Mouse (Mus musculus) G1E (cell line): ENCODE measurements around the gene Tbc1d5. TPM values are rescaled to one million over a fixed set of nuclear protein-coding genes. Genes with fewer than 3 reads are reported as not detected.

Source experiments
- ATAC-seq: 2 replicates; pipeline ENCODE4 v1.8.0; 2016; ENCODE audit warnings: mild to moderate bottlenecking; ENCODE audit not compliant: insufficient number of reproducible peaks, poor library complexity, low FRiP score, severe bottlenecking; ENCODE audit errors: extremely low read depth
- DNase-seq: peaks from one replicate; pipeline ENCODE4 v3.0.0; 2012; ENCODE audit warnings: low spot score
- H3K27me3 ChIP-seq: 2 replicates; pipeline ENCODE4 v1.6.1; 2012; ENCODE audit warnings: mild to moderate bottlenecking, low read length, inconsistent platforms; ENCODE audit not compliant: insufficient read depth
- H3K36me3 ChIP-seq: replicated peaks from 2 replicates; pipeline ENCODE3; 2012; ENCODE audit warnings: mild to moderate bottlenecking, inconsistent platforms
- H3K4me1 ChIP-seq: 2 replicates; pipeline ENCODE4 v1.6.1; 2012; ENCODE audit warnings: low read depth, low read length, inconsistent platforms, mixed read lengths; ENCODE audit not compliant: insufficient read depth
- H3K4me3 ChIP-seq: 2 replicates; pipeline ENCODE4 v1.5.1; 2012; ENCODE audit warnings: low read depth, mild to moderate bottlenecking, inconsistent platforms, low read length, moderate library complexity, mixed read lengths
- H3K9me3 ChIP-seq: replicated peaks from 2 replicates; pipeline ENCODE4 v1.6.1; 2012; ENCODE audit warnings: inconsistent platforms
- CTCF ChIP-seq: IDR thresholded peaks from 2 replicates; pipeline ENCODE4 v1.5.1; 2012; ENCODE audit warnings: low read depth, low read length, inconsistent platforms, mixed read lengths
- GATA1 ChIP-seq: IDR thresholded peaks from 2 replicates; pipeline ENCODE4 v1.6.1; 2012; ENCODE audit warnings: borderline replicate concordance, low read length, inconsistent platforms, mixed read lengths
- GATA2 ChIP-seq: IDR thresholded peaks from 2 replicates; pipeline ENCODE4 v1.6.1; 2012; ENCODE audit warnings: low read depth, low read length, inconsistent platforms, borderline replicate concordance
- POLR2AphosphoS5 ChIP-seq: IDR thresholded peaks from 2 replicates; pipeline ENCODE4 v1.6.1; 2012; ENCODE audit warnings: low read depth, low read length, inconsistent platforms; ENCODE audit not compliant: insufficient replicate concordance
- TAL1 ChIP-seq: conservative IDR thresholded peaks from 2 replicates; pipeline ENCODE4 v1.6.1; 2012; ENCODE audit warnings: low read depth, low read length, inconsistent platforms, mixed read lengths
- polyA plus RNA-seq: library from polyadenylated mRNA; stranded (reverse); fragments of >175 nt; gene quantifications from 2 replicates; pipeline ENCODE4 v1.2.3, GENCODE M21; 2012
- total RNA-seq, 2 experiments: library from RNA; stranded (forward) in 1 of 2; stranded (reverse) in 1 of 2; fragments of 200-1000 nt in 1 of 2; fragments of >200 nt in 1 of 2; fragmentation: Nextera tagmentation in 1 of 2; gene quantifications; 2 replicates each; pipeline ENCODE4 v1.2.3; 2014 to 2017

Tbc1d5 gene
- total and polyA plus RNA-seq, 3 experiments: 11.8 to 64.6 (median 21.5) TPM

DNA sequence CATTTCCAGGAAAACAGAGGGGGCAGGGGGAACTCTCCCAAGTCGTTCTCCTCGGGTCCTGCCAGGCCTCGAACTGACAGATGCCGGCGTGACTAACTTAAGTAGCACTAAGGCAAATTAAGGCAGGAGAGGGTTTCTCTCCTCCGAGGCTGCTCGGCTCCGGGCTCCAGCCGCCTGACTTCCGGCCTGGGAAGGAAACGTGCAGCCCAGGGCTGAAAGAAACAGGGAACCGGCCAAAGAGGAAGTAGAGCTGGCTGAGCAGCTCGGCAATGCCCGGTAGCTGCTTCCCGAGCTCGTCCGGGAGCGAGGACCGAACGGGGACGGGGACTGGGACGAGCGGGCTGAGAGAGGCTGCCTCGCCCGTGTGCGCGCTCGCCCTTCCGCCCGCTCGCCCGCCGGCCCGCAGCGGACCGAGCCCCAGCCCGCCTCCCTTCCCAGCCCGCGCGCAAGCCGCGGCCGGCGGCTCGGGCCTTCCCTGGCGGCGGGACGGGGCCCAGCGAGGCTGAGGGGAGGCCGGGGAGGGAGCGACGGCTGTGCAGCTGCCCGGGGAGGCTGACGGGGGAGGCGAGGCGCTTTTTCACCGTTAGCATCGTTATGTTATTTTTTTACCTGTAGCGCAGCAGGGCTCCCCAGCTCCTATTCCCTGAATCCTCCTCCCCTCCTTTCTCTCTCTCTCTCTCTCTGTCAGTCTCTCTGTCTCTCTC is 509 bp downstream of the Tbc1d5 start:
- peaks cover 18% of the 10 kb centered on the region for H3K4me1 ChIP-seq
- TF ChIP-seq GATA1: no peak
- H3K36me3 ChIP-seq: no peaks in the 10 kb centered on the region
- DNase-seq (peak; percentile 68), ATAC-seq (peak; percentile 74)
- no peaks in the 10 kb centered on the region for H3K9me3 ChIP-seq
- H3K27me3 ChIP-seq: no peaks in the 10 kb centered on the region
- H3K4me3 ChIP-seq: peak overlapping the region; percentile 88

DNA sequence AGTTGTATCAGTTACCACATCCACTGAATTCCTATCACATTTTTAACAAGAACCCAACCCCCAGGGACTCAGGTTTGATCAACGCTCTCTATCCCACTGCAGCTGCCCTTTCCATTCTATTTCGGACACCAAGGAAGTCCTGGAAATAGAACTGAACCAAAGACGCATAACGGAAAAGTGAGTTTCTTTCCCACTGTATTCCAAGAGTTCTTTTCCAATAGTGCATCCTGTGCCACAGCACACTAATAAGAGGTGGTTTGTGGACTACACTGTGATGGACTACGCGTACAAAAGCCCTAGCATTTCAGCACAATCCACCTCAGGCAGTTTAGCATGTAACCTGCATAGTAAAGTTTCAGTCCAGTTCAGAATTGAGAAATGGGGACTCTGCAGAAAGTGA is 1.2 kb downstream of the Tbc1d5 start:
- no peak for TF ChIP-seq POLR2AphosphoS5
- no peak for TF ChIP-seq TAL1
- no peak for TF ChIP-seq CTCF
- TF ChIP-seq GATA1: no peak
- TF ChIP-seq GATA2: no peak
- Histone ChIP-seq H3K9me3 (no peaks in the 10 kb centered on the region), H3K4me3 (peak overlapping the region; percentile 88), H3K27me3 (no peaks in the 10 kb centered on the region), H3K4me1 (peaks cover 18% of the 10 kb centered on the region), H3K36me3 (no peaks in the 10 kb centered on the region)
- DNase-seq (no peak), ATAC-seq (no peak)

- H3K9me3 ChIP-seq: no peaks in the 10 kb centered on the region
- no peaks in the 10 kb centered on the region for H3K27me3 ChIP-seq
- no peak overlapping the region for H3K4me3 ChIP-seq
- ATAC-seq: no peak
- DNase-seq: no peak
- H3K4me1 ChIP-seq: peaks cover 8% of the 10 kb centered on the region
- H3K36me3 ChIP-seq: peaks cover 7% of the 10 kb centered on the region
- TF ChIP-seq GATA1: no peak
- TF ChIP-seq TAL1: no peak
- TF ChIP-seq GATA2: no peak
- no peak for TF ChIP-seq CTCF
- no peak for TF ChIP-seq POLR2AphosphoS5
Measured at GRCm38 (mm10) chr17:51172332-51172731, 6.8 kb downstream of the Tbc1d5 start.

DNA sequence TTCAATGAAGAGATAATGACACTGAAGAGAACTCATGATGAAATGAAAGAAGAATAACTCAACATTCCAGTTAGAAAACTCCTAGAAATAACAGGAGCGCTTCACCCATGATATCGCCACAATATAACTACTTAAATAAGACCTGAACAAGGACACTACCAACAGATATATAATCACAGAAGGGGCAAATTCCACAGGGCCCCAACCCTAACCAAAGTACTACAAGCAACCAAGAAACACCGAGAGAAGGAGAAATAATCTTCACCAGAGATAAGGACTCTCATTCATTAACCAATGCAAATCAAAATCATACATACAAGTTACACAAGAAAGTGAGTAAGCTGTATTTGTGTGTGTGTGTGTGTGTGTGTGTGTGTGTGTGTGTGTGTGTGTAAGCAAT is 7.6 kb downstream of the Tbc1d5 start:
- H3K27me3 ChIP-seq: no peaks in the 10 kb centered on the region
- no peak overlapping the region for H3K4me3 ChIP-seq
- ATAC-seq: no peak
- H3K36me3 ChIP-seq: peaks cover 7% of the 10 kb centered on the region
- no peaks in the 10 kb centered on the region for H3K9me3 ChIP-seq
- H3K4me1 ChIP-seq: peaks cover 7% of the 10 kb centered on the region
- DNase-seq: no peak
- no peak for TF ChIP-seq CTCF
- no peak for TF ChIP-seq GATA2
- TF ChIP-seq GATA1: no peak
- TF ChIP-seq TAL1: no peak
- no peak for TF ChIP-seq POLR2AphosphoS5

GRCm38 (mm10) chr17:51169911-51170310 is 9.2 kb downstream of the Tbc1d5 start:
- Histone ChIP-seq H3K27me3 (no peaks in the 10 kb centered on the region), H3K9me3 (no peaks in the 10 kb centered on the region), H3K4me1 (peaks cover 6% of the 10 kb centered on the region), H3K4me3 (no peak overlapping the region), H3K36me3 (peaks cover 7% of the 10 kb centered on the region)
- DNase-seq (no peak), ATAC-seq (no peak)
- TF ChIP-seq POLR2AphosphoS5 (no peak), GATA1 (no peak), TAL1 (no peak), GATA2 (no peak), CTCF (no peak)

GRCm38 (mm10) chr17:51162366-51162765 is 16.8 kb downstream of the Tbc1d5 start:
- no peaks in the 10 kb centered on the region for H3K9me3 ChIP-seq
- DNase-seq (no peak), ATAC-seq (no peak)
- H3K27me3 ChIP-seq: no peaks in the 10 kb centered on the region
- H3K4me3 ChIP-seq: no peak overlapping the region
- TF ChIP-seq GATA1: no peak
- TF ChIP-seq GATA2: no peak
- TF ChIP-seq POLR2AphosphoS5: no peak
- peaks cover 8% of the 10 kb centered on the region for H3K36me3 ChIP-seq
- peaks cover 4% of the 10 kb centered on the region for H3K4me1 ChIP-seq

- Histone ChIP-seq H3K4me1 (peaks cover 4% of the 10 kb centered on the region), H3K9me3 (no peaks in the 10 kb centered on the region), H3K27me3 (no peaks in the 10 kb centered on the region), H3K36me3 (peaks cover 8% of the 10 kb centered on the region), H3K4me3 (no peak overlapping the region)
- ATAC-seq (peak; percentile 28; the same call in 1 of the 2 replicates), DNase-seq (no peak)
- TF ChIP-seq GATA2: no peak
- no peak for TF ChIP-seq CTCF
- TF ChIP-seq TAL1: no peak
- TF ChIP-seq GATA1: no peak
- no peak for TF ChIP-seq POLR2AphosphoS5
Measured at GRCm38 (mm10) chr17:51159261-51159660, 19.9 kb downstream of the Tbc1d5 start.
